Mouse (Mus musculus): ENCODE results near the gene Hnrnpul2.

The Hnrnpul2 gene

DNA sequence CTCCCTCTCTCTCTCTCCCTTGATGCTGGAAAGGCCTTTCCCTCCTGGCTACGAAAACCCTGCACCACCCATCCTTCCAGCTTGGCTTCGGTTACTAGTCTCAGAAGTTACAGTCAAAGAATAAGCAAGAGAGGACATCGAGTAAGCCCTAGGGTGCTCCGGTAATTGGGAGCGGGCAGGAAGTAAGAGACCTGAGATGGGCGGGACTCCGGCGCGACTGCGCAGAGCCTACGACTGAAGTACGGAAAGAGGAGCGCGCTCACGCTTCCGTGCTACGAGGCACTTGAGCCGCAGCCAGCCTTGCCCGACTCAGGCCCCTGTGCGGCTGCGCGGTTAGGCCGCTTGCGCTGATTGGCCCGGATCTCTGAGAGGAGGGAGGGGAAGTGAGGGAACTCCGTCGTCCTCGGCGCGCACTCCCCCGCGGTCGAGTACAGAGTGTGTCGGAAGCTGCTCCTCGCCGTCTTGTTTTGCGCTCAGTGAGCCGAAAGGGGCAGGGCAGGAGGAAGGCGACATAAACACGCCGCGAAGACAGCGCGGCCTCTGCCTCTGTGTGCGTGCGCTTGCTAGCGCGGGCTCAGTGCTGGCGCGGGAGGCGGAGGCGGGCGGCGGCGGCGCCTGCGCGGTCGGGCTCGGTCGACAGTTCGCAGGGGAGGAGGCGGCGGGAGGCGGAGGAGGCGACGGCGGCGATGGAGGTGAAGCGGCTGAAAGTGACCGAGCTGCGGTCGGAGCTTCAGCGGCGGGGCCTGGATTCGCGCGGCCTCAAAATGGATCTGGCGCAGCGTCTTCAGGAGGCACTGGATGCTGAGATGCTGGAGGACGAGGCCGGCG, at the start of gene Hnrnpul2:
TSS of gene Hnrnpul2 (plus strand) at position 415 of the 828 bp plus-strand sequence.
- DNase-seq (ENCODE audit: low read depth, low spot score): peak; percentile 96

DNA sequence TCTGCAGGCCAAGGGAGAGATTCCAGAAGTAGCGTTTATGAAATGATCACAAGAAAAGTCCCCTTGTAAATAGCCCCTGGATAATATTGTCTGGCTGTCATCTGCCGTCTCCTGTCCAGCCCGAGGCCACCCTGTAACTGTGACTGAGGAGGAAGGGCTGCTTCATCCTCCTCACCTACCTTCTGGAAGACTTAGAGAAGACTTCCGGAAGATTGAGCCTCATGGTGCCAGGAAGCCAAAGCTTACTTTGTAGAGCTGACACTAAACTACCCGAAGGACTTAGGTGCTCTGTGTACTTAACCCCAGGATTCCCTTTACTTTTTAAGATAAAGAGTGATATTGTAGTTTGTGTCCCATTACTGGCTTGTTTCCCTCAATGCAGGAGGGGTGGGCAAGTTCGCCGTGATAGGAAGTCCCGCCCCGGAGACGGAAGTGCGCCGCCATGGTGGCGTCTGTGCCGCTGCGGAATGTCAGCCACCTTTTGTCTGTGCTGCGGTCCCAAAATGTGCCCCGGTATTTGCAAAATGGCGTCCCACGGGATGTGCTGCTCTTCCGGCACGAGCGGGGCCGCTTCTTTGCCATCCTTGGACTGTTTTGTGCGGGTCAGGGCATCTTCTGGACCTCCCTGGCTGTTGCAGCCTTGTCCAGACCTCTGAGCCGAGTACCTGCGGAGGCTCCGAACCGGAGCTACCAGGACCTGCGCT, 49.1 kb upstream of the Hnrnpul2 start, which contains the start of gene Tmem223:
TSS of gene Tmem223 (plus strand) at position 430 of the 704 bp plus-strand sequence.
- peak; percentile 36 for DNase-seq (ENCODE audit: low read depth, low spot score)

DNA sequence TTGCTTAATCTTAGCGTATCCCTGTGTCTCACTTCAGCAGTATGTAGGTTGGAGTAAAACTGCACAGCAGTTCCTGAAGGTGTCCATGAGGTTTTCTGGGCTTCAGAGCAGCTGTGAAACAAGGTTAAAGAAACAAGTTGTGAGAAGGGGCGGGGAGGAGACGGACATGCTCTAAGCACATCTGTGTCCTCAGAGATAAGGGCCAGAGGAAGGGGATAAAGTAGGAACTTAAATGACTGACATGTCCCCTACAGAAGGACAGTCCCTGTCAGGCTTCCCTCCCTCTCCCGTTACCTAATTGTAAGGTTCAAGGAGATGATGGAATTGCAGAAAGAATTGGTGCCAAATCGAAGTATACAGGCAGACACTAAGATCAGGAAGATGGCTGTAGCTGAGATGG, 46.8 kb upstream of the Hnrnpul2 start:
- no peak for DNase-seq (ENCODE audit: low read depth, low spot score)

DNA sequence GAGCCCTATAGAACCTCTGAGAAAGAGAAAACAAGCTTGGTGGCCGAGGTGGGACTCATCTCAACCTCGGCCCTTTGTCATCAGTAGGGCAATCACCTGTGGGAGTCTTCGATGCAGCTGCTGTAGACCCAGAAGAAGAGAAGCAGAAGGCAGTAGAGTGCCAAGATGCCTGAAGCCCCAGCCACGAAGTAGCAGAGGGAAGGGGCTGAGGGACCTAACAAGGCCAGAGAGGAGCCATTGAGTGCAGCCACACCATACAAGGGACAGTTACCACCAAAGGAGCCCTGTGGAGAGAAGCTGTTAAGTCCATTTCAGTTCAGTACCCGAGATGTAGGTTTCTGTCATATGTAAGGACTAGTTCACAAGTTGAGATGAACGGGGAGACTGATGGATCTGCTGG, 46.4 kb upstream of the Hnrnpul2 start:
- DNase-seq (ENCODE audit: low read depth, low spot score): no peak

DNA sequence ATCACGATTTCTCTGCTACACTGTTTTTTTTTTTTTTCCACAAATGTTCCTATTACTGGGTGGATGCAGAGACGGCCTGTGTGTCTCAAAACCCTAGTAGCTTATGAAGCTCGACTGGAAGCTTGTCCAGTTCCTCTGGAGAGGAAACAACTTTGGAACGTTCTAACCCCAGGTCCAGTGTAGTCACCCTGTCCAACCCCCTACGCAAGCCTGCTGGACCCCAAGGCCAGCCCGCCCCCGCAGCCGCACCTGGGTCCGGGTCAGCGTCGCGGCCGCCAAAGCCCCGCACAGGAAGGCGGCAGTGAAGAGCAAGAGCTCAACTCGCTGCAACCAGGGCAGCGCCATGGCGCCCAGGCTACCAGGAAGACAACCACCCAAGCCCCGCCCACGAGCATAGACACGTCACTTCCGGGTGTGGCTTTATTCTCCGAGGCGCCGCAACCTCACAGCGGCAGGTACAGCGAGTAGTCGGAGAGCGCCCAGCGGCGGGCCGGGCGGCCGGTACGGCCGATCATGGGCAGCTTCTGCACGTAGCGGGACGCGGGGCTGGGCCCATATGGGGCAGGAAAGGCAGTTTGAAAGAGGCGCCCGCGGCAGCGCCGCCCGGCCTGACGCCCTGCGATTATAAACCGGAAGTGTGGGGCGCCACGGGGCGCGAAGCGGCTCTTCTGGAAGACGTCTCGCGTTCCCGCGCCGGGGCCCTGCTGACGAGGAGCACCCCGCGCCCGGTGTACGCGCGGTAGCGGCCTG, 45.5 kb upstream of the Hnrnpul2 start, which contains the start of gene Tmem179b:
TSS of gene Tmem179b (minus strand) at position 382 of the 750 bp plus-strand sequence.
- peak; percentile 91 for DNase-seq (ENCODE audit: low read depth, low spot score)

DNA sequence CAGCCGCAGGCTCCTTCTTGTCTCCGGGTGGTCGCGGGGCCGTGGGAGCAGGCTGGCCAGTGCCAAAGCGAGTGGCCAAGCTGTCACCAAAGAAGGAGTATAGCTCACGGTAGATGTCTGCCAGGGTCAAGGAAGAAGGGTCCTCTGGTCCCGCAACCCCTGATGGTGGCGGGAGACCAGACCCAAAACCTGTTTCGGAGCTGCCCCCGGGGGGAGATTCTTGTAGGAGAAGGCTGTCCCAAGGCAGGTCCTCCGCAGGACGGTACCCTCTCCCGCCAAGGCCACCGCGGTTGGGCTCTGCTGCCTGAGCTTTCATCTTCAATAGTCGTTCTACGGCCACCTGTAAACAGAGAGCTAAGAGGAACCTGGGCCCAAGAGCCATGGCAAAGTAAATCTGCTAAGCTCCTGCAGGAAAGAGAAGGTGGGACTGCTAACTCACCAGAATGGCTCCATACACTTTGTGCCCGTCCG, 44.8 kb upstream of the Hnrnpul2 start:
- no peak for DNase-seq (ENCODE audit: low read depth, low spot score)

DNA sequence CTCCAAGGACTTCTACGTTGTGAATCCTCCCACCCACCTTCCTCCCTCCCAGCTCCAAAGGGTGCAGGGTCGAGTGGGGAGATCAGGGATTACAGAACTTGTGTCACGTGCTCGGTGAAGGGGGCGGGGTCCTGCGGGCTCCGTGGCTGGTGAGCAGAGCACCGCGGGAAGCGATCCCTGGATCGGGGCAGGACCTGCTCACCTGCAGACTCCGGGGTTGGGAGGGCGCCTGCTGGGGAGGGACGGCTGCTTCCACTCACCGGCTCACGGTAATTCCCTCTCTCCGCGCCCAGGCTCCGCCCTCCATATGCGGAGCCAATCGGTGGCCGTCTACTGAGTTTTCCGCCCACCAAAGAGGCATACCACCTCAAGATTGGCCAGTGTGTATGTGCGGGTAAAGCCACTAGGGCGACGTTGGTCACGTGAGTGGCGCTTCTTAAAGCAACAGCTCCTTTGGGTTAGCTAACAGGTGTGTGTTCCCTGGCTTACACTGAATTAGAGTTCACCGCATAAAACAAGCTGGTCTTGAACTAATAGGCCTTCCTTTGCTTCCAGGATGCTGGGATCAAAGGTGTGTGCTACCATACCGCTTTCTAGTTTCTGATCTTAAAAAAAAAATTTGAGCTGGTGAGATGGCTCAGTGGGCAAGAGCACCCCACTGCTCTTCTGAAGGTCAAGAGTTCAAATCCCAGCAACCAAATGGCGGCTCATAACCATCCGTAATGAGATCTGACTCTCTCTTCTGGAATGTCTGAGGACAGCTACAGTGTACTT, 33.6 kb upstream of the Hnrnpul2 start, which contains the start of gene Taf6l:
TSS of gene Taf6l (minus strand) at position 410 of the 774 bp plus-strand sequence.
- DNase-seq (ENCODE audit: low read depth, low spot score): peak; percentile 91

DNA sequence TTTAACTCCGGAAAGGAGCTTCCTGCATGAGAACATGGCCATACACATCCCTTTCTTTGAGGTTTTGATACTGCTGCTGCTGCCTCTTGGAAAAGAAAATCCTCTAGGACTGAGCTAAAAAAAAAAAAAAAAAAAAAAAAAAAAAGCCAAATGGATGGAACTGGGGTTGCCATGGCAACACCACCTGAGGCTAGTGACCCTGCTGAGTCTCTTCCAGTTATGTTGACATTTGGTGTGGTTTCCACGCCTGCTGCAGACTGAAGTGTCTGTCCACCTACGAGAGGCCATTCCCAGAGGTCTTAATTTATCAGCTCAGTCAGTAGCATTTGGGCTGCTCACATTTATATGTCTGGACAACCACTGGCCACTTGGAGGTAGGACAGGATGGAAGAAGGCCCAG, 31.3 kb upstream of the Hnrnpul2 start:
- no peak for DNase-seq (ENCODE audit: low read depth, low spot score)

DNA sequence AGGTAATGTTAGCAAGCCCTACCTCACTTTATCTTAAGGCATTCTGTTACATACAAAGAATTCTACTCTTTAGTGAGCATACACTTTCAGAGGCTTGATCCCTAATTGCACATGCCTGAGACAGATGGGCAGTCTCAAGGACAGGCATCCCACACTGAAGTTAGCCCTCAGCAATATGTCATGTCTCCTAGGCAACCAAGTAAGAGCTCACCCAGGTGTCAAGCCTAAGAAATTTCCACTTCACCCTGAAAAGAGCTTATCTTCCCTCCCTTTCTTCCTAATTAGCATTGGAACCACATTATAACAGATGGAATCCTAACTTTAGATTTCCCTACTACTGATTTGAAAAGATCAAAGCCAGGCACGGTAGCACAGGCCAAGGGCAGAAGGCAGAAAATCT, 30.6 kb upstream of the Hnrnpul2 start:
- DNase-seq (ENCODE audit: low read depth, low spot score): no peak

DNA sequence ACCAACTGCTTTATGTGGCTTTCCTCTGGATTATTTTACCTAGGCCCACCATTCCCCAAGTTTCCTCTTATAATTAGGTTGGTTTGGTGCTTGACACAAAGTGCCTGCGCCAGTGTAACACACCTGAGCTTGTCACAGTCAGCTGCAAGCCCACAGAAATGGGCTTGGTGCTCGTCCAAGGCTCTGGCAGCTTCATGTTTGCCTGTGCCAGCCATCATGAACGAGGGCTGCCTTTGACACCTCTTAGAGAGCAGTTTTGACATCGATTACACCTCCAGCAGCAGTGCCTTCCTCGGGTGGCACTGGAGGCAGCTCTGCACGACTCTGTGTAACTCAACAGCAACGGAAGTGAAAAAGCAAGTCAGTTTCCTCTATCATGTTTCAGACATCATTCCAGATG, 29.6 kb upstream of the Hnrnpul2 start:
- no peak for DNase-seq (ENCODE audit: low read depth, low spot score)

DNA sequence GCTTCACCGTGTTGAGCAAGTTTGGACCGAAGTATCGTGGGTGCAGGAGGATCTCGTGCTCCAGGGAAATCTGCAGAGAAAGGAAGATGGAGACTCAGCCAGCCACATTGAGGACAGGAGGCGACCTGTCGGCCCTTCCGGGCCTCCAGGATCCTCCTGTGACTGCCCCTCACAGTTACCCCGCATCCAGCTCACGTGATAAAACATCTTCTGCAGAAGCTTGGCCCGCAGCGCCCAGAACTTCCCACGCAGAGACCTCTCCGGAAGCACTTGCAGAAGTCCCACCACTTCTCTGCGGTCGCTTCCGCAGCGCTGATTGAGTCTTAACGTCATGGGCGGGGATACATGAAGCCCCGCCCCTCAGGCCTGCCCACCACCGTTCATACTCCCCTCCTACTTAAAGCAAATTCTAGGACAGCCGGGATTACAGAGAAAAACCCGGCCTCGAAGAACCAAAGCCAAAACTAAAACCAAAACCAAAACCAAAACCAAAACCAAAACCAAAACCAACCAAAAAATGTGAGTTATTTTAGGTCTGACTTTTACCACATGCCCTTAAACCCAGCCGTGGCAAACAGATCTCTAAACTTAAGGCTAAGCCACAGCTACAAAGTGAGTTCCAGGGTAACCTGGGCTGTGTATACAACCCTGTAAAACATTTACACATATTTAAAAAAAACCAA, 21.4 kb upstream of the Hnrnpul2 start, which contains the start of gene Polr2g:
TSS of gene Polr2g (minus strand) at position 314 of the 683 bp plus-strand sequence.
- peak; percentile 87 for DNase-seq (ENCODE audit: low read depth, low spot score)

DNA sequence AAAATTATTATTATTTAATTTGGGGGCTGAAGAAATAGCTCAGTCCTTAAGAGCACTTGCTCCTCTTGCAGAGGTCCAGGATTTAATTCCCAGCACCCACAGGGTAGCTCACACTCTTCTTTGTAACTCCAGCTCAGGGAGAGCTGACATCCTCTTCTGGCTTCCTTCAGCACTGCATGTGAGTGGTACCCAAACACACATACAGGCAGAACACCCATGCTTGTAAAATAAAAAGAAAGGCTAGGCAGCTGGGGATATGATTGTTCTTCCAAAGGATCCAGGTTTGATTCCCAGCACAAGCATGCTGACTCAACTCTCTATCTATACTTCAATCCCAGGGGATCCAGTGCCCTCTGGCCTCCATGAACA, 20.9 kb upstream of the Hnrnpul2 start:
- DNase-seq (ENCODE audit: low read depth, low spot score): no peak

DNA sequence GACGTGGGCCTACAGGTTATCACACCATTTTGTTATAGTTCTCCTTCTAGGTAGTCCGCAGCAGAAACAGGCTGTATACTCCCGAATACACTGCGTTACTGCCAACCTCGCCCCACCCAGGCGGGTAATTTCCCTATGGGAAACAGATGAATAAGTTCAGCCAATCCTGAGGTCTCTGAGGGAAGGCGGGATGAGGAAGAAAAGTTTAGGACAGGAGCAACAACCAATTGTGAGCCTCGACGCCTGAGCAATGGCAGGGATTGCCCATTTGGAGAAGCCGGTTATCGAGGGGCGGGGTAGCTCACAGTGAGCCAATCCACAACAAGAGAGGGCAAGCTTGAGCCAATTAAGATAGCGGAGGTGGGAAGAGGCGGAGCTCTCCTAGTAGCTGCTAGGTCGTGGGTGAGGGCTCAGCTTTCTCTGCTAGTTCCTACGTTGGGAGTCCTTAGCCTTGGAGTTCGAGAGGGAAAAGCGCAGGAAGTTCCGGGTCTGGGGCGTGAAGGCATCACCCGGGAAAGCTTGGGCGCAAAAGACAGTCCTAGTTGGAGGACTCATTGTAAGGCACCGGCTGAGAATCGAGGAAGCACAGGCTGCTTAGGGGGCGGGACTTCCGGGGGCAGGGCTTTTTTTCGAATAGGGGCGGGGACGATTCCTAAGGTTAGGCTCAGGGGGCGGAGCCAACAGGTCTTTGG, 17.5 kb upstream of the Hnrnpul2 start, which contains the start of gene Zbtb3:
TSS of gene Zbtb3 (plus strand) at position 426 of the 692 bp plus-strand sequence.
- peak; percentile 93 for DNase-seq (ENCODE audit: low read depth, low spot score)

DNA sequence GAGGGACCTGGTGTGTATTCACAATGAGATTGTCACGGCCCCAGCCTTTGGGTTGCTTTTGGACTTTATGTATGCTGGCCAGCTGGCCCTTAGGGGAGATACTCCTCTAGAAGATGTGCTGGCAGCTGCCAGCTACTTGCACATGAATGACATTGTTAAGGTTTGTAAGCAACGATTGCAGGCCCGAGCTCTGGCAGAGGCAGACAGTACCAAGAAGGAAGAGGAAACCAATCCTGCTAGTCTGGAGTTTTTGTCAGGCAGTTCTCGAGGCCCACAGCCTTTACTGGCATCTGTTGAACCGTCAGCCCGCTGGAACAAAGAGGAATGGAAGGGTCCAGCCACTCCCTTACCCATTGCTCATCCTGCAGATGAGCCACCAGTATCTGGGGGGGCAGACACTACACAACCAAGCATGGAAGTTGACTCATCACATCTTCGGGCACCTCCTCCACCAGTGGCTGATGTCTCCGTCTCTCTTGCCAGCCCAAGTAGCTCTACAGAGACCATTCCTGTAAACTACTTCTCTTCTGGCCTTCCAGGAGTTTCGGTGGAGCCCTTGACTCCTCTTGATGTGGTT, 16.5 kb upstream of the Hnrnpul2 start:
- DNase-seq (ENCODE audit: low read depth, low spot score): no peak

DNA sequence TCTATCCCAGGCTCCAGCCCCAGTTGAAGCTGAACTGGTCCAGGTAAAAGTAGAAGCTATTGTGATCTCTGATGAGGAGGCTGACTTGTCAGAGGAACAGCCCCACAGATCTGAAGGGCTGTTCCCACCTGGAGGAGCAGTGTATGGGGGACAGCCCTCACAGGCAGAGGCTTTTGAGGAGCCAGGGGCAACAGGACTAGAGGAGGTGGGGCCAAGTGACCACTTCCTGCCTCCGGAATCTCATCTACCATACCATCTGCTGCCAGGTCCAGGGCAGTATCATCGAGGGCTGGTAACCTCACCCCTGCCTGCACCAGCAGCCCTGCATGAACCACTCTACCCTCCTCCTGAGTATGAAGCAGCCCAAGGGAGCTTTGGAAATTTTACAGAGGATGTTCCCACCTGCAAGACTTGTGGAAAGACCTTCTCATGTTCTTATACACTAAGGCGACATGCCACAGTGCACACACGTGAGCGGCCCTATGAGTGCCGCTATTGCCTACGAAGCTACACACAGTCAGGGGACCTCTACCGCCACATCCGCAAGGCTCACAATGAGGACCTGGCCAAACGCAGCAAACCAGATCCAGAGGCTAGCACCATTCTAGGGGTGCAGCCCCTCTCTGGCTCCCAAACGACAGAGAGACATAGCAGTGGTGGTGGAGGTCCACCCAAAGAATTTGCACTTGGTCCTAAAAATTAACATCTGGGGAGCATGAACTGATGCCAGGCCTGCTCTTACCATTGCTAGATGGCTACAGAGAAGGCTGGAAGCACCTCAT, 15.7 kb upstream of the Hnrnpul2 start:
- DNase-seq (ENCODE audit: low read depth, low spot score): no peak

DNA sequence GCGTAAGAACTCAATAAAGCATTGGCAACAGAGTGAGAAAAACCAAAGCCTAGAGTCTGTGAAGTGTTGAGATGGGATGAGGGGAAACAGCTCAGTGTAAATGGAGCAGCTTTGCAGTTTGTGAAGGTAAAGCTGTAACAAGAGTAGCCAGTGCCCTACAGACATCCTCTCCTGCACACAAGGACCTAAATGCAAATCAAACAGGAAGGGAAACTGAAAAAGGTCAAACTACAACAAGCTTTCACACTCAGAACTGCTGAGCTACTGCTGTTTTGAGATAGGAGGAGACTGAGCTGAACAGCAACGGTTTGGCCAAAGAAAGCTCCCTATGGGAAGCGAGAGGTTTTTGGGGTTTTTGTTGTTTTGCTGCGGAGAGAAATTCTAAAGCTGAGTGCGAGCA, 13.0 kb upstream of the Hnrnpul2 start:
- no peak for DNase-seq (ENCODE audit: low read depth, low spot score)

DNA sequence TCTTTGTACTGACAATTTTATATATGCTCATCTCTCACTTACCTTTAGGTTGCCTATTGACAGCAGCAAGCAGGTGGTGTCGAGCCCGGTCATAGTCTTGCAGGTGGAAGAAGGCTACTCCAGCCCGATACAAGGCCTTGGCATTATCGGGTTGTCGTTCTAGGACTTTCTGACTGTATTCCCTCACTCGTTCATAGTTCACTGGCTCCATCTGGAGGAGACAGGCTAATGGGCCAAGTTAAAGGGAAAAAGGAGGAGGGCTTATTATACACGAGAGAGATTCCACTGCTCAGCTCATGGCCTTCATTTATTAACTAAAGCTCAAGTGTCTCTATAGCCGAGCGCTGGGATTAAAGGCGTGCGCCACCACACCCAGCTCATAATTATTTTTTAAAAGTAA, 4.0 kb upstream of the Hnrnpul2 start:
- DNase-seq (ENCODE audit: low read depth, low spot score): no peak

DNA sequence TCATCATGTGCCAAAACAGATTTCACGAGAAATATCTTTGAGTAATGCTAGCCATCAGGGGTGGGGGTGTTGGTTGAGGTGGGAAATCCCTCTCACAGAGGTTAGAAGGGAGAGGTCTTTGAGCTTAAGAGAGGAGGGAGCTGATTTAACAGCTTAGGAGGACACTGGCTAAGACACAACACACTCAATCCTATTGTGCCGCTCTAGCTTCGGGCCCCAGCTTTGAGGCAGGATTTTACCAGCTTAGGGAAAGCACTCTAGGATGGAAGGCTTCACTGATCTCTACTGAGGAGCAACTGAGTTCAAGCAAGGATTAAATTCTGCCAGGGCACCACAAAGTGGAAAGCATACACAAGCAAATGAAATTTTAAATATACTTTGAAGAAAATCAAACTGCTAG, 2.8 kb upstream of the Hnrnpul2 start:
- DNase-seq (ENCODE audit: low read depth, low spot score): no peak
